Mouse (Mus musculus): Measurements from ENCODE around the gene Olfr736.

DNA sequence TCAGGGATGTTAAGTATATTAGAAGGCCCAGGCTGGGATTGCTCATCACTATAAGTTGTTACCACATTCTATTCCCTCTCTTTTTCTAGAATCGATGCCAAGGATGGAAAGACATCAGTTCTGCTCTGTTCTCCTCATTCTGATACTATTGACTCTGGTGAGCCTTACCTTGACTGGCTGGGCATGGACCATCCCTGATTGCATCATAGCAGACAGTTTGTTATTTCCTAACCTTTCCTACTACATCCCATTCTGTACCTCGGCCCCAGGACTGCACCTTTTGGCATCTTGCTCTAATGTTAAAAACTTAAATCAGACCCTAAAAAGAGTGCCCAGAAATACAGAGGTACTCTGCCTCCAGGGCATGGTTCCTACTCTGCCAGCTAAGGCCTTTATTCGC is 20.5 kb upstream of the Olfr736 start:
- TF ChIP-seq POLR2A (IDR thresholded peaks at IDR 0.05; ENCODE audit: low read depth, low read length) (no peak), CTCF (IDR thresholded peaks at IDR 0.05; ENCODE audit: extremely low read depth, insufficient read length, insufficient replicate concordance, low read depth, low read length) (no peak)

Measured in small intestine, adult 2 months (tissue).